22 mouse cellular contexts compared by ENCODE assay signal in the genomic region with DNA sequence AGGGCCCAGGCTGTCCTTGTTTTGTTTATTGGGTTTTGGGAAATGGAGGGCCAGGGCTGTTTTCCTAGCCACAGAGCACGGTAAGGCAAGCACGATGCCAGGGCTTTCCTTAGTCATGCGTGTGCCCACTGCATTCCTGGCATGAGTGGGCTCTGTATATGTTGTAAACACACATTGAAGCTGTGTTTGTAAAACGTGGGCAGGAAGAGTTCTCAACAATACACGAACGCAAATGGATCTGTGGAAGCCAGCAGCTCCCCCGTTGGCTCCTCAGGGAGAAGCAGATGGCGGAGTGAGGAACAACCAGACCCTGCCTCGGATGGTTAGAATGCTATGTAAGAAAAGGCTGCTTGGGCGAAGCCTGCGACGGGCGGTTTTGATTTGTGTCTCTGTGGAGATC. TPM values are rescaled to one million over a fixed set of nuclear protein-coding genes. Genes with fewer than 3 reads are reported as not detected.
DNase-seq lines count a peak whose midpoint lies in the region; ATAC-seq and TF ChIP-seq lines count a peak whose summit lies in the region.
"Had no signal": no experiment of that assay in that cellular context is flagged by ENCODE, and none has a peak within 500 bp of the region (broad histone marks: within the 10 kb centered on the region; RNA-seq: fewer than 3 reads in every experiment).

No protein-coding gene starts in this region.

- no peak overlapping the region for H3K9ac ChIP-seq in forebrain, postnatal 0 days
- H3K9ac ChIP-seq in forebrain, embryonic 15.5 days (replicated peaks), result no peak overlapping the region
- H3K9ac ChIP-seq: embryonic facial prominence, embryonic 12.5 days; liver, embryonic 14.5 days; midbrain, embryonic 12.5 days had no signal

- H3K36me3 ChIP-seq in forebrain, postnatal 0 days (ENCODE audit: insufficient read depth), result peaks cover 3% of the 10 kb centered on the region; the same call in 1 of the 2 replicates
- H3K36me3 ChIP-seq in forebrain, embryonic 15.5 days, result no peaks in the 10 kb centered on the region
- H3K36me3 ChIP-seq: embryonic facial prominence, embryonic 12.5 days; midbrain, embryonic 12.5 days had no signal

- TF ChIP-seq CTCF in forebrain, postnatal 0 days (IDR thresholded peaks at IDR 0.05; ENCODE audit: low read depth), result no peak

- intact Hi-C loops in heart, postnatal 36 days (cut with DNase I), result no loop called here

- peak; percentile 81 for ATAC-seq in forebrain, postnatal 0 days
- ATAC-seq in forebrain, embryonic 15.5 days (replicated peaks), result no peak
- ATAC-seq: CD4-positive, CD25-positive, alpha-beta regulatory T cell, adult 4 months; inflammation-experienced regulatory T-cells, adult 6 months; lung, postnatal 0 days; Patski had no signal

- H3K4me3 ChIP-seq in forebrain, postnatal 0 days (ENCODE audit: low read depth, low read length), result no peak overlapping the region
- H3K4me3 ChIP-seq in forebrain, embryonic 15.5 days, result no peak overlapping the region
- H3K4me3 ChIP-seq: embryonic facial prominence, embryonic 12.5 days; midbrain, embryonic 12.5 days had no signal

- no peak overlapping the region for H3K27ac ChIP-seq in forebrain, postnatal 0 days (ENCODE audit: low read depth, low read length)
- H3K27ac ChIP-seq in forebrain, embryonic 15.5 days (replicated peaks), result no peak overlapping the region
- H3K27ac ChIP-seq: embryonic facial prominence, embryonic 12.5 days; liver, embryonic 14.5 days; midbrain, embryonic 12.5 days had no signal

- 60% methylated on average over 13 of the region's 13 CpGs for WGBS in forebrain, postnatal 0 days
- 63% methylated on average over 13 of the region's 13 CpGs for WGBS in forebrain, embryonic 15.5 days

- H3K4me1 ChIP-seq in forebrain, postnatal 0 days (ENCODE audit: insufficient read depth), result no peaks in the 10 kb centered on the region
- H3K4me1 ChIP-seq in forebrain, embryonic 15.5 days, result no peaks in the 10 kb centered on the region
- H3K4me1 ChIP-seq: midbrain, embryonic 12.5 days had no signal

- H3K4me2 ChIP-seq in forebrain, postnatal 0 days (ENCODE audit: low read depth), result no peak overlapping the region
- no peak overlapping the region for H3K4me2 ChIP-seq in forebrain, embryonic 15.5 days (replicated peaks)
- H3K4me2 ChIP-seq: embryonic facial prominence, embryonic 12.5 days; midbrain, embryonic 12.5 days had no signal

- peak; percentile 52 for DNase-seq in forebrain, postnatal 0 days
- peak; percentile 86 for DNase-seq in brain, adult 2 months (ENCODE audit: low read depth, low spot score)
- DNase-seq in layer of hippocampus, adult 8-10 months (ENCODE audit: low spot score in 2 of 2), result peak; percentile 58 to 59
- DNase-seq in right cerebral cortex, adult 2 months (ENCODE audit: low spot score in 2 of 2), result peak; percentile 48 to 53
- DNase-seq in c-Kit-positive CD71-positive TER-119-positive erythroid progenitor cells, embryonic 14.5 days (ENCODE audit: low spot score), result no peak
- DNase-seq in adipocyte (ENCODE audit: low spot score), result no peak
- no peak for DNase-seq in heart, postnatal 36 days
- DNase-seq: adrenal gland, postnatal 14 days; cerebellum, adult 8-10 months; gastrocnemius, postnatal 36 days; kidney, adult 2 months; kidney, postnatal 25 days; thymus, postnatal 14 days had no signal

- no peaks in the 10 kb centered on the region for H3K9me3 ChIP-seq in forebrain, postnatal 0 days (ENCODE audit: low read length)
- H3K9me3 ChIP-seq in forebrain, embryonic 15.5 days, result no peaks in the 10 kb centered on the region
- H3K9me3 ChIP-seq: embryonic facial prominence, embryonic 12.5 days had no signal

- H3K27me3 ChIP-seq in forebrain, postnatal 0 days (ENCODE audit: insufficient read depth, low read length), result no peaks in the 10 kb centered on the region
- H3K27me3 ChIP-seq in forebrain, embryonic 15.5 days, result no peaks in the 10 kb centered on the region
- H3K27me3 ChIP-seq: embryonic facial prominence, embryonic 12.5 days; midbrain, embryonic 12.5 days; Patski had no signal

RNA-seq across cellular contexts. Expression of a gene that starts 53.0 kb away (rescaled TPM):
- 3.2 and 4.8 TPM in 2 replicates for total RNA-seq in forebrain, postnatal 0 days (2014; rRNA removed)
- 0.36 and 0.61 TPM in 2 replicates for polyA plus RNA-seq in forebrain, postnatal 0 days (2015; fragmentation: Nextera tagmentation; extraction: Ambion mirVana)
- 0.33 and 0.50 TPM in 2 replicates for polyA plus RNA-seq in forebrain, embryonic 15.5 days (2015; fragmentation: Nextera tagmentation; extraction: Ambion mirVana)
- total RNA-seq in layer of hippocampus, adult 8-10 months (2022), result 1 to 10 TPM; 2.0 to 4.4 (median 3.6) TPM
- total RNA-seq in heart, postnatal 36 days (2021), result 1 to 10 TPM; 5.5 to 6.5 TPM
- total RNA-seq: monocyte, adult 5-6 weeks had no signal
- polyA plus RNA-seq: CD4-positive, CD25-positive, alpha-beta regulatory T cell, adult 4 months had no signal

Comparison
In these comparisons a context has a peak if more than half of its experiments do, and no peak if none do; other contexts are left out.
1. DNase-seq: peak in forebrain, postnatal 0 days (single experiment), brain, adult 2 months (single experiment), layer of hippocampus, adult 8-10 months (2 of 2) and right cerebral cortex, adult 2 months (2 of 2); none in c-Kit-positive CD71-positive TER-119-positive erythroid progenitor cells, embryonic 14.5 days (single experiment), adipocyte (single experiment) and heart, postnatal 36 days (0 of 2).